Mouse (Mus musculus) brain, adult 2 months (tissue): ENCODE measurements around the gene Spdef.
A peak's percentile ranks its signal among the peaks of the same experiment; 100 is the strongest.

Source experiments
- DNase-seq: peaks from one replicate; pipeline ENCODE4 v3.0.0; 2011; ENCODE audit warnings: low read depth, low spot score

Gene Spdef

GRCm38 (mm10) chr17:27678924-27679813 lies 49.6 kb downstream of the Spdef start:
- peak; percentile 73 for DNase-seq

- DNase-seq = peak; percentile 68
These were observed 51.0 kb downstream of the Spdef start for GRCm38 (mm10) chr17:27677756-27678155.

- DNase-seq = peak; percentile 64
These were observed 52.5 kb downstream of the Spdef start for GRCm38 (mm10) chr17:27676270-27676669.

GRCm38 (mm10) chr17:27675453-27675852 lies 53.3 kb downstream of the Spdef start:
- no peak for DNase-seq

- peak; percentile 84 for DNase-seq
These were observed 54.8 kb downstream of the Spdef start for GRCm38 (mm10) chr17:27673945-27674344.

- no peak for DNase-seq
These were observed 57.0 kb downstream of the Spdef start for GRCm38 (mm10) chr17:27671720-27672119.
